Mouse (Mus musculus) liver, adult 2 months (tissue): ENCODE results near the gene Poln. TPM values are rescaled to one million over a fixed set of nuclear protein-coding genes. Genes with fewer than 3 reads are reported as not detected.
A peak's percentile ranks its signal among the peaks of the same experiment; 100 is the strongest.

Experiments used
- DNase-seq: peaks from one replicate; pipeline ENCODE4 v3.0.0-alpha.2; 2011; ENCODE audit warnings: low read depth, low spot score; ENCODE audit errors: extremely low read depth
- H3K27ac ChIP-seq: fragments of 200-500 bp; replicated peaks from 2 replicates; pipeline ENCODE4 v1.5.1; 2012; ENCODE audit warnings: low read depth, mild to moderate bottlenecking, control low read depth, inconsistent platforms, low read length; ENCODE audit not compliant: insufficient read depth
- H3K27me3 ChIP-seq: fragments of 200-500 bp; 2 replicates; pipeline ENCODE4 v1.6.1; 2012; ENCODE audit warnings: mild to moderate bottlenecking, moderate library complexity, low read length, inconsistent platforms; ENCODE audit not compliant: control insufficient read depth, insufficient read depth
- H3K36me3 ChIP-seq: fragments of 200-500 bp; 2 replicates; pipeline ENCODE4 v1.6.1; 2012; ENCODE audit warnings: low read length, inconsistent platforms; ENCODE audit not compliant: control insufficient read depth, insufficient read depth
- H3K4me1 ChIP-seq: fragments of 200-500 bp; 2 replicates; pipeline ENCODE4 v1.6.1; 2011; ENCODE audit warnings: low read length; ENCODE audit not compliant: control insufficient read depth, insufficient read depth
- H3K4me3 ChIP-seq: fragments of 200-500 bp; 2 replicates; pipeline ENCODE4 v1.5.1; 2011; ENCODE audit warnings: low read depth, mild to moderate bottlenecking, control low read depth, low read length, moderate library complexity; ENCODE audit not compliant: insufficient read depth
- H3K79me2 ChIP-seq: fragments of 200-500 bp; 2 replicates; pipeline ENCODE4 v1.6.1; 2012; ENCODE audit warnings: inconsistent platforms, mild to moderate bottlenecking, low read length, moderate library complexity; ENCODE audit not compliant: control insufficient read depth, insufficient read depth
- H3K9ac ChIP-seq: fragments of 200-500 bp; 2 replicates; pipeline ENCODE4 v1.6.1; 2012; ENCODE audit warnings: low read depth, mild to moderate bottlenecking, control low read depth, inconsistent platforms, low read length
- CTCF ChIP-seq: fragments of 200-500 bp; IDR thresholded peaks from 2 replicates; pipeline ENCODE4 v1.5.1; 2011; ENCODE audit warnings: low read depth, low read length, control low read depth
- POLR2A ChIP-seq: fragments of 200-500 bp; IDR thresholded peaks from 2 replicates; pipeline ENCODE4 v1.6.1; 2011; ENCODE audit warnings: low read length, control low read depth; ENCODE audit not compliant: insufficient read depth; ENCODE audit errors: extremely low read depth
- whole genome bisulfite sequencing: fragments of 180-500 bp; shearing (Covaris S2); methylation state at CpG from one replicate; pipeline ENCODE4 v1.1.7; 2018; 5-methylcytosine and 5-hydroxymethylcytosine counted together
- polyA plus RNA-seq: library from polyadenylated mRNA; depleted of rRNA; stranded (reverse); fragments of >200 nt; gene quantifications from 2 replicates; pipeline ENCODE4 v1.2.3, GENCODE M21; 2012
- total RNA-seq: library from RNA; depleted of rRNA; stranded (reverse); fragments of >200 nt; gene quantifications from 2 replicates; pipeline ENCODE4 v1.2.3, GENCODE M21; 2014

Gene Poln
- total and polyA plus RNA-seq, 2 experiments, result not detected

- no peaks in the 10 kb centered on the region for H3K4me1 ChIP-seq
- peaks cover 23% of the 10 kb centered on the region for H3K27me3 ChIP-seq
- no peaks in the 10 kb centered on the region for H3K79me2 ChIP-seq
- no peak overlapping the region for H3K27ac ChIP-seq
- no peak overlapping the region for H3K9ac ChIP-seq
- no peaks in the 10 kb centered on the region for H3K36me3 ChIP-seq
- H3K4me3 ChIP-seq, result no peak overlapping the region
- WGBS, result 67% methylated on average over 6 of the region's 6 CpGs
- DNase-seq, result peak; percentile 72
- TF ChIP-seq CTCF (no peak), POLR2A (no peak)
Observed at GRCm38 (mm10) chr5:33999466-34000090, 169.7 kb downstream of the Poln start.

GRCm38 (mm10) chr5:33998505-33998877 is 170.8 kb downstream of the Poln start:
- Histone ChIP-seq H3K27me3 (peaks cover 23% of the 10 kb centered on the region), H3K36me3 (no peaks in the 10 kb centered on the region), H3K9ac (no peak overlapping the region), H3K79me2 (no peaks in the 10 kb centered on the region), H3K4me1 (no peaks in the 10 kb centered on the region), H3K27ac (no peak overlapping the region), H3K4me3 (no peak overlapping the region)
- 87% methylated on average over 3 of the region's 3 CpGs for WGBS
- no peak for TF ChIP-seq POLR2A
- no peak for TF ChIP-seq CTCF
- DNase-seq, result no peak

- H3K9ac ChIP-seq, result no peak overlapping the region
- TF ChIP-seq CTCF, result no peak
- no peak for TF ChIP-seq POLR2A
- H3K27ac ChIP-seq, result no peak overlapping the region
- H3K36me3 ChIP-seq, result no peaks in the 10 kb centered on the region
- H3K4me1 ChIP-seq, result no peaks in the 10 kb centered on the region
- H3K27me3 ChIP-seq, result peaks cover 23% of the 10 kb centered on the region
- no peaks in the 10 kb centered on the region for H3K79me2 ChIP-seq
- H3K4me3 ChIP-seq, result no peak overlapping the region
- DNase-seq, result no peak
- 74% methylated on average over 20 of the region's 20 CpGs for WGBS
Observed at GRCm38 (mm10) chr5:33997829-33998504, 171.3 kb downstream of the Poln start.

- no peak for TF ChIP-seq POLR2A
- TF ChIP-seq CTCF, result no peak
- H3K9ac ChIP-seq, result no peak overlapping the region
- H3K36me3 ChIP-seq, result no peaks in the 10 kb centered on the region
- H3K27ac ChIP-seq, result no peak overlapping the region
- peaks cover 23% of the 10 kb centered on the region for H3K27me3 ChIP-seq
- WGBS, result 3% methylated on average over 76 of the region's 80 CpGs
- H3K79me2 ChIP-seq, result no peaks in the 10 kb centered on the region
- DNase-seq, result no peak
- no peaks in the 10 kb centered on the region for H3K4me1 ChIP-seq
- peak overlapping the region; percentile 50; the same call in 1 of the 2 replicates for H3K4me3 ChIP-seq
Observed at GRCm38 (mm10) chr5:33997051-33997741, 172.1 kb downstream of the Poln start.

- H3K79me2 ChIP-seq, result no peaks in the 10 kb centered on the region
- no peak for DNase-seq
- no peak overlapping the region; the same call in 1 of the 2 replicates for H3K9ac ChIP-seq
- H3K4me1 ChIP-seq, result no peaks in the 10 kb centered on the region
- no peak for TF ChIP-seq CTCF
- no peak for TF ChIP-seq POLR2A
- peak overlapping the region; percentile 50; the same call in 1 of the 2 replicates for H3K4me3 ChIP-seq
- no peaks in the 10 kb centered on the region for H3K36me3 ChIP-seq
- no peak overlapping the region for H3K27ac ChIP-seq
- WGBS, result 6% methylated on average over 53 of the region's 55 CpGs
- peaks cover 23% of the 10 kb centered on the region for H3K27me3 ChIP-seq
Observed at GRCm38 (mm10) chr5:33996694-33997045, 172.6 kb downstream of the Poln start.
